Mouse (Mus musculus) embryonic fibroblast, embryonic 13.5 days (primary cell): ENCODE measurements around the gene Ikzf1. TPM values are rescaled to one million over a fixed set of nuclear protein-coding genes. Genes with fewer than 3 reads are reported as not detected.

ENCODE experiments used
- H3K27ac ChIP-seq: 2 replicates; pipeline ENCODE4 v1.5.1; 2012; ENCODE audit warnings: low read length, control low read depth, inconsistent platforms; ENCODE audit not compliant: insufficient read depth
- H3K4me1 ChIP-seq: 2 replicates; pipeline ENCODE4 v1.6.1; 2011; ENCODE audit warnings: low read length; ENCODE audit not compliant: control insufficient read depth, insufficient read depth
- H3K4me3 ChIP-seq: 2 replicates; pipeline ENCODE4 v1.5.1; 2011; ENCODE audit warnings: mild to moderate bottlenecking, control low read depth, low read length; ENCODE audit not compliant: insufficient read depth
- CTCF ChIP-seq: IDR thresholded peaks from 2 replicates; pipeline ENCODE4 v1.5.1; 2011; ENCODE audit warnings: mild to moderate bottlenecking, control low read depth, low read length, moderate library complexity, borderline replicate concordance; ENCODE audit not compliant: insufficient read depth
- POLR2A ChIP-seq: IDR thresholded peaks from 2 replicates; pipeline ENCODE4 v1.6.1; 2011; ENCODE audit warnings: low read depth, mild to moderate bottlenecking, control low read depth, low read length, moderate library complexity
- polyA plus RNA-seq: library from polyadenylated mRNA; stranded (reverse); fragments of >200 nt; gene quantifications from 2 replicates; pipeline ENCODE4 v1.2.4, GENCODE M21; 2011; ENCODE audit warnings: low read depth; ENCODE audit not compliant: missing spikeins, insufficient read length

The Ikzf1 gene
- polyA plus RNA-seq, 1 experiment: 0.21 TPM

- Histone ChIP-seq H3K4me3 (no peak overlapping the region), H3K4me1 (no peaks in the 10 kb centered on the region), H3K27ac (no peak overlapping the region)
- TF ChIP-seq POLR2A (no peak), CTCF (no peak)
These were observed 45.3 kb downstream of the Ikzf1 start for GRCm38 (mm10) chr11:11730062-11730461.

- TF ChIP-seq CTCF: no peak
- no peaks in the 10 kb centered on the region for H3K4me1 ChIP-seq
- H3K4me3 ChIP-seq: no peak overlapping the region
- H3K27ac ChIP-seq: no peak overlapping the region
These were observed 46.9 kb downstream of the Ikzf1 start for GRCm38 (mm10) chr11:11731727-11732126.

GRCm38 (mm10) chr11:11732972-11733770 lies 48.4 kb downstream of the Ikzf1 start:
- H3K4me3 ChIP-seq: no peak overlapping the region
- no peak for TF ChIP-seq POLR2A
- TF ChIP-seq CTCF: no peak
- H3K4me1 ChIP-seq: no peaks in the 10 kb centered on the region
- no peak overlapping the region for H3K27ac ChIP-seq

GRCm38 (mm10) chr11:11735155-11735554 lies 50.4 kb downstream of the Ikzf1 start:
- H3K4me3 ChIP-seq: no peak overlapping the region
- TF ChIP-seq CTCF (no peak), POLR2A (no peak)
- no peaks in the 10 kb centered on the region for H3K4me1 ChIP-seq
- H3K27ac ChIP-seq: no peak overlapping the region

GRCm38 (mm10) chr11:11736948-11737347 lies 52.1 kb downstream of the Ikzf1 start:
- no peak overlapping the region for H3K27ac ChIP-seq
- no peaks in the 10 kb centered on the region for H3K4me1 ChIP-seq
- no peak overlapping the region for H3K4me3 ChIP-seq
- no peak for TF ChIP-seq CTCF
- TF ChIP-seq POLR2A: no peak

GRCm38 (mm10) chr11:11737562-11737961 lies 52.8 kb downstream of the Ikzf1 start:
- TF ChIP-seq POLR2A (no peak), CTCF (no peak)
- H3K4me1 ChIP-seq: no peaks in the 10 kb centered on the region

GRCm38 (mm10) chr11:11739054-11739453 lies 54.3 kb downstream of the Ikzf1 start:
- Histone ChIP-seq H3K27ac (no peak overlapping the region), H3K4me1 (no peaks in the 10 kb centered on the region), H3K4me3 (no peak overlapping the region)
- TF ChIP-seq POLR2A: no peak
- no peak for TF ChIP-seq CTCF

More at GRCm38 (mm10) chr11:11737562-11737961, 52.8 kb downstream of the Ikzf1 start:
- Histone ChIP-seq H3K4me3 (no peak overlapping the region), H3K27ac (no peak overlapping the region)

- TF ChIP-seq POLR2A: no peak
- no peak for TF ChIP-seq CTCF
- Histone ChIP-seq H3K27ac (no peak overlapping the region), H3K4me3 (no peak overlapping the region), H3K4me1 (no peaks in the 10 kb centered on the region)
These were observed 55.8 kb downstream of the Ikzf1 start for GRCm38 (mm10) chr11:11740603-11741002.

- Histone ChIP-seq H3K4me3 (no peak overlapping the region), H3K27ac (no peak overlapping the region), H3K4me1 (no peaks in the 10 kb centered on the region)
- TF ChIP-seq CTCF (no peak), POLR2A (no peak)
These were observed 56.8 kb downstream of the Ikzf1 start for GRCm38 (mm10) chr11:11741574-11741973.

- no peak overlapping the region for H3K4me3 ChIP-seq
These were observed 57.8 kb downstream of the Ikzf1 start for GRCm38 (mm10) chr11:11742626-11743025.

More at GRCm38 (mm10) chr11:11742626-11743025, 57.8 kb downstream of the Ikzf1 start:
- Histone ChIP-seq H3K27ac (no peak overlapping the region), H3K4me1 (no peaks in the 10 kb centered on the region)
- no peak for TF ChIP-seq CTCF
- TF ChIP-seq POLR2A: no peak
